Mouse (Mus musculus): Measurements from ENCODE around the gene Efcab8. TPM values are rescaled to one million over a fixed set of nuclear protein-coding genes. Genes with fewer than 3 reads are reported as not detected.

The Efcab8 gene
- polyA plus RNA-seq, 1 experiment = 0.07 TPM

Other genes with a start within 250 kb of the Efcab8 start
- gene Nol4l, start 250.0 kb upstream of the Efcab8 start, polyA plus RNA-seq (2012; rRNA removed) = 29.2 and 42.2 TPM in 2 replicates
- gene Commd7, start 147.2 kb upstream of the Efcab8 start, polyA plus RNA-seq (2012; rRNA removed) = 22.2 and 26.1 TPM in 2 replicates
- 1.2 TPM in 2 replicates for gene Dnmt3b, start 130.5 kb upstream of the Efcab8 start, polyA plus RNA-seq (2012; rRNA removed)
- gene Dnmt3c, start 83.3 kb upstream of the Efcab8 start, polyA plus RNA-seq (2012; rRNA removed) = not detected in 2 replicates
- gene Mapre1, start 38.7 kb upstream of the Efcab8 start, polyA plus RNA-seq (2012; rRNA removed) = 9.8 and 10.8 TPM in 2 replicates
- not detected in 2 replicates for gene Sun5, start 91.2 kb downstream of the Efcab8 start, polyA plus RNA-seq (2012; rRNA removed)
- gene Bpifb2, start 95.1 kb downstream of the Efcab8 start, polyA plus RNA-seq (2012; rRNA removed) = not detected in 2 replicates
- not detected in 2 replicates for gene Bpifb6, start 120.5 kb downstream of the Efcab8 start, polyA plus RNA-seq (2012; rRNA removed)
- gene Bpifb3, start 138.3 kb downstream of the Efcab8 start, polyA plus RNA-seq (2012; rRNA removed) = not detected in 2 replicates
- gene Bpifb4, start 158.3 kb downstream of the Efcab8 start, polyA plus RNA-seq (2012; rRNA removed) = not detected in 2 replicates
- not detected in 2 replicates for gene Bpifa6, start 195.0 kb downstream of the Efcab8 start, polyA plus RNA-seq (2012; rRNA removed)
- gene Bpifa2, start 228.3 kb downstream of the Efcab8 start, polyA plus RNA-seq (2012; rRNA removed) = not detected in 2 replicates